In genomic region chr11:59847891-59848884, GRCm38 (mm10) we compare ENCODE assay signal across 8 mouse cellular contexts. TPM values are rescaled to one million over a fixed set of nuclear protein-coding genes. Genes with fewer than 3 reads are reported as not detected.
DNase-seq lines count a peak whose midpoint lies in the region; ATAC-seq and TF ChIP-seq lines count a peak whose summit lies in the region.

No protein-coding gene starts in this region.

- H3K36me3 ChIP-seq in forebrain, embryonic 15.5 days: no peaks in the 10 kb centered on the region
- H3K36me3 ChIP-seq in lung, embryonic 15.5 days: peaks cover 6% of the 10 kb centered on the region
- no peaks in the 10 kb centered on the region for H3K36me3 ChIP-seq in thymus, adult 2 months (ENCODE audit: control insufficient read depth, insufficient read depth, low read length)

- H3K27ac ChIP-seq in forebrain, embryonic 15.5 days (replicated peaks): peak overlapping the region; percentile 82
- H3K27ac ChIP-seq in layer of hippocampus, adult 2 months: peak overlapping the region; percentile 94
- H3K27ac ChIP-seq in lung, embryonic 15.5 days: peak overlapping the region; percentile 91
- peak overlapping the region; percentile 65 for H3K27ac ChIP-seq in olfactory bulb, adult 2 months (ENCODE audit: insufficient read depth, low read depth, low read length)
- H3K27ac ChIP-seq in thymus, adult 2 months (ENCODE audit: control insufficient read depth, insufficient read depth, low read length): no peak overlapping the region

- DNase-seq in ES-CJ7 (ENCODE audit: low read depth, low spot score): peak; percentile 23
- peak; percentile 71 for DNase-seq in cerebellum, adult 11 months
- DNase-seq in heart, postnatal 25 days (ENCODE audit: low spot score): peak; percentile 65
- DNase-seq in layer of hippocampus, adult 2 months (ENCODE audit: low spot score in 2 of 2): peak; percentile 61 to 68
- peak; percentile 66 for DNase-seq in thymus, adult 2 months

- intact Hi-C loops in heart, postnatal 25 days (cut with DNase I): no loop called here

- peak overlapping the region; percentile 92 for H3K9ac ChIP-seq in forebrain, embryonic 15.5 days (replicated peaks)
- H3K9ac ChIP-seq in lung, embryonic 15.5 days: peak overlapping the region; percentile 91

- ATAC-seq in forebrain, embryonic 15.5 days (replicated peaks): peak; percentile 92
- peak; percentile 85 for ATAC-seq in lung, embryonic 15.5 days (ENCODE audit: borderline replicate concordance, extremely low read depth, low FRiP score, low TSS enrichment)

- peak; percentile 93 for TF ChIP-seq POLR2A in olfactory bulb, adult 2 months (IDR thresholded peaks at IDR 0.05; ENCODE audit: insufficient read depth, low read depth, low read length)
- peak; percentile 25; the same call in 1 of the 2 replicates for TF ChIP-seq POLR2A in thymus, adult 2 months (IDR thresholded peaks at IDR 0.05; ENCODE audit: control insufficient read depth, extremely low read depth, insufficient read depth, low read length, poor library complexity)

- H3K27me3 ChIP-seq in forebrain, embryonic 15.5 days: no peaks in the 10 kb centered on the region
- no peaks in the 10 kb centered on the region for H3K27me3 ChIP-seq in lung, embryonic 15.5 days
- H3K27me3 ChIP-seq in thymus, adult 2 months (ENCODE audit: control insufficient read depth, insufficient read depth, low read length): no peaks in the 10 kb centered on the region

- peak; percentile 46 for TF ChIP-seq CTCF in layer of hippocampus, adult 2 months (conservative IDR thresholded peaks at IDR 0.05)
- no peak for TF ChIP-seq CTCF in olfactory bulb, adult 2 months (IDR thresholded peaks at IDR 0.05; ENCODE audit: insufficient read depth, low read depth, low read length)
- TF ChIP-seq CTCF in thymus, adult 2 months (IDR thresholded peaks at IDR 0.05; ENCODE audit: borderline replicate concordance, control insufficient read depth, extremely low read depth, insufficient read depth, low read length, poor library complexity): peak; percentile 42; the same call in 1 of the 2 replicates

- peak overlapping the region; percentile 86 for H3K4me2 ChIP-seq in forebrain, embryonic 15.5 days (replicated peaks)
- H3K4me2 ChIP-seq in lung, embryonic 15.5 days: peak overlapping the region; percentile 85

- H3K4me1 ChIP-seq in forebrain, embryonic 15.5 days: peaks cover 19% of the 10 kb centered on the region
- H3K4me1 ChIP-seq in lung, embryonic 15.5 days: peaks cover 17% of the 10 kb centered on the region; the same call in 1 of the 2 replicates
- H3K4me1 ChIP-seq in olfactory bulb, adult 2 months (ENCODE audit: control insufficient read depth, insufficient read depth, low read length): peaks cover 17% of the 10 kb centered on the region
- peaks cover 4% of the 10 kb centered on the region for H3K4me1 ChIP-seq in thymus, adult 2 months (replicated peaks; ENCODE audit: control insufficient read depth, insufficient read depth, low read length)

- H3K4me3 ChIP-seq in forebrain, embryonic 15.5 days: peak overlapping the region; percentile 77
- peak overlapping the region; percentile 82 for H3K4me3 ChIP-seq in layer of hippocampus, adult 2 months
- peak overlapping the region; percentile 83 for H3K4me3 ChIP-seq in lung, embryonic 15.5 days
- peak overlapping the region; percentile 89 for H3K4me3 ChIP-seq in olfactory bulb, adult 2 months (ENCODE audit: insufficient read depth, low read depth, low read length)
- peak overlapping the region; percentile 96 for H3K4me3 ChIP-seq in thymus, adult 2 months (ENCODE audit: control insufficient read depth, insufficient read depth, low read length)

- H3K9me3 ChIP-seq in forebrain, embryonic 15.5 days: no peaks in the 10 kb centered on the region
- H3K9me3 ChIP-seq in lung, embryonic 15.5 days: no peaks in the 10 kb centered on the region

- 0% methylated on average over 69 of the region's 69 CpGs for WGBS in forebrain, embryonic 15.5 days
- under 1% methylated on average over 69 of the region's 69 CpGs for WGBS in lung, embryonic 15.5 days
- WGBS in olfactory bulb, adult 2 months: under 1% methylated on average over 69 of the region's 69 CpGs
- WGBS in thymus, adult 2 months: under 1% methylated on average over 67 of the region's 69 CpGs

RNA-seq across cellular contexts. Expression of gene Cops3, which starts 8.6 kb away (rescaled TPM):
- polyA plus RNA-seq in forebrain, embryonic 15.5 days (2015; fragmentation: Nextera tagmentation; extraction: Ambion mirVana): 205 and 208 TPM in 2 replicates
- total RNA-seq in heart, postnatal 25 days (2021): 10 to 100 TPM; 70.2 to 75.0 TPM
- total RNA-seq in layer of hippocampus, adult 2 months (2021): 10 to 100 TPM; 75.1 to 80.5 TPM
- polyA plus RNA-seq in lung, embryonic 15.5 days (2015; fragmentation: Nextera tagmentation; extraction: Ambion mirVana): 204 and 214 TPM in 2 replicates
- polyA plus RNA-seq in olfactory bulb, adult 2 months (2012; ENCODE audit: insufficient read depth, insufficient read length, low replicate concordance, missing spikeins): not detected in 2 replicates
- polyA plus RNA-seq in thymus, adult 2 months (2012; rRNA removed): 31.0 and 35.3 TPM in 2 replicates

RNA-seq across cellular contexts. Expression of gene Nt5m, which starts 8.9 kb away (rescaled TPM):
- 54.0 and 58.4 TPM in 2 replicates for polyA plus RNA-seq in forebrain, embryonic 15.5 days (2015; fragmentation: Nextera tagmentation; extraction: Ambion mirVana)
- total RNA-seq in heart, postnatal 25 days (2021): 10 to 100 TPM; 26.0 to 30.8 TPM
- total RNA-seq in layer of hippocampus, adult 2 months (2021): 10 to 100 TPM; 56.1 to 59.6 TPM
- 34.0 and 37.6 TPM in 2 replicates for polyA plus RNA-seq in lung, embryonic 15.5 days (2015; fragmentation: Nextera tagmentation; extraction: Ambion mirVana)
- polyA plus RNA-seq in olfactory bulb, adult 2 months (2012; ENCODE audit: insufficient read depth, insufficient read length, low replicate concordance, missing spikeins): not detected in 2 replicates
- polyA plus RNA-seq in thymus, adult 2 months (2012; rRNA removed): 30.1 and 31.0 TPM in 2 replicates

RNA-seq across cellular contexts. Expression of gene Flcn, which starts 38.4 kb away (rescaled TPM):
- polyA plus RNA-seq in forebrain, embryonic 15.5 days (2015; fragmentation: Nextera tagmentation; extraction: Ambion mirVana): 44.6 and 45.9 TPM in 2 replicates
- total RNA-seq in heart, postnatal 25 days (2021): 10 to 100 TPM; 43.0 to 44.1 TPM
- total RNA-seq in layer of hippocampus, adult 2 months (2021): 10 to 100 TPM; 44.8 to 46.9 TPM
- 25.9 and 27.7 TPM in 2 replicates for polyA plus RNA-seq in lung, embryonic 15.5 days (2015; fragmentation: Nextera tagmentation; extraction: Ambion mirVana)
- polyA plus RNA-seq in olfactory bulb, adult 2 months (2012; ENCODE audit: insufficient read depth, insufficient read length, low replicate concordance, missing spikeins): not detected in 2 replicates
- 74.4 and 74.7 TPM in 2 replicates for polyA plus RNA-seq in thymus, adult 2 months (2012; rRNA removed)

Comparison
In these comparisons a context has a peak if more than half of its experiments do, and no peak if none do; other contexts are left out.
1. RNA of gene Nt5m, which starts 8.9 kb away (polyA plus RNA-seq): 54.0 to 58.4 TPM in forebrain, embryonic 15.5 days, 34.0 to 37.6 TPM in lung, embryonic 15.5 days and 30.1 to 31.0 TPM in thymus, adult 2 months; not detected in olfactory bulb, adult 2 months; every median in the first group is over 10 times any median in the second.
2. RNA of gene Flcn, which starts 38.4 kb away (polyA plus RNA-seq): 74.4 to 74.7 TPM in thymus, adult 2 months, 44.6 to 45.9 TPM in forebrain, embryonic 15.5 days and 25.9 to 27.7 TPM in lung, embryonic 15.5 days; not detected in olfactory bulb, adult 2 months; every median in the first group is over 10 times any median in the second.
3. Peak in every context shown above with its lines, with median percentiles within 50 percentile points of each other: DNase-seq and H3K4me3 ChIP-seq.